Mouse (Mus musculus) erythroblast, embryonic 14.5 days (primary cell): Measurements from ENCODE around the gene Tfe3.

Experiments
- GATA1 ChIP-seq: IDR thresholded peaks from 2 replicates; pipeline ENCODE4 v1.6.1; 2012; ENCODE audit warnings: low read length, inconsistent platforms, mixed read lengths
- TAL1 ChIP-seq: IDR thresholded peaks from 3 replicates; pipeline ENCODE4 v1.6.1; 2012; ENCODE audit warnings: low read length, inconsistent platforms, mixed read lengths

DNA sequence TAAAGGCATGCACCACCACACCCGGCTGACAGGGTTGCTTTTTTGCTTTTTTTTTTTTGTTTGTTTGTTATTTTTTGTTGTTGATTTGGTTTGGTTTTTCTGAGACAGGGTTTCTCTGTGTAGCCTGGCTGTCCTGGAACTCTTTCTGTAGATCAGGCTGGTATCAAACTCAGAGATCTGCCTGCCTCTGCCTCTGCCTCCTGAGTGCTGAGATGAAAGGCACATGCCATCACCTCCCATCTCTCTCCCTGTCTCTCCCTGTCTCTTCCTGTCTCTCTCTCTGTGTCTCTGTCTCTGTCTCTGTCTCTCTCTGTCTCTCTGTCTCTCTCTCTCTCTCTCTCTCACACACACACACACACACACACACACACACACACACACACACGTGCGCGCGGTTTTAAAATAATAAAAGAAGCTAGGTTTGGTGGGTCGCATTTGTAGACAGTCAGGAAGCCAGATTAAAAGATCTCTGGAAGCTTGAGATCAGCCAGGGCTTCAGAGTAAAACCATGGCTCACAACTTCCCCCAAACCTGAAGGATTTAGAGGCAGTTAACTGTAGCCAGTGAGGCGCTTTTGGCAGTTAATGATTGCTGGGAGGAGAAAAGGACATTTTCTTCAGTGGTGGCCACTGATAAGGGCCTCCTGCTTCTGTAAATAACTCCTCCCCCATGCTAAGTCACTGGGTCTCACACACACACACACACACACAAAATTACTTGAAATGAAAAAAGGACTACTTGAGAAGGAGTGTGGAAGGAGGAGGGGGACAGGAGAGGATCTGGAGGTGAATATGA lies 16.3 kb downstream of the Tfe3 start:
- TF ChIP-seq GATA1 (peak; percentile 71), TAL1 (no peak)
